18 mouse cellular contexts compared by ENCODE assay signal in genomic region chr13:74289646-74290045, GRCm38 (mm10). TPM values are rescaled to one million over a fixed set of nuclear protein-coding genes. Genes with fewer than 3 reads are reported as not detected.
A peak's percentile ranks its signal among the peaks of the same experiment; 100 is the strongest.
DNase-seq lines count a peak whose midpoint lies in the region; ATAC-seq lines count a peak whose summit lies in the region.
"Had no signal": no experiment of that assay in that cellular context is flagged by ENCODE, and none has a peak within 500 bp of the region (broad histone marks: within the 10 kb centered on the region; RNA-seq: fewer than 3 reads in every experiment).

No protein-coding gene starts in this region.

- no peak overlapping the region for H3K9ac ChIP-seq in heart, embryonic 11.5 days (ENCODE audit: low read depth, low read length)

- H3K9me3 ChIP-seq in heart, embryonic 11.5 days (replicated peaks; ENCODE audit: control insufficient read depth, low read length), result no peaks in the 10 kb centered on the region
- H3K9me3 ChIP-seq: G1E had no signal

- peak; percentile 78 for DNase-seq in heart, adult 11 months
- DNase-seq: adrenal gland, adult 2 months; adrenal gland, adult 8-10 months; adrenal gland, postnatal 10 days; adrenal gland, postnatal 14 days; adrenal gland, postnatal 25 days; adrenal gland, postnatal 36 days; B cell, adult 2 months; cerebellum, adult 11 months; cerebellum, adult 11-12 months; cerebellum, adult 18-20 months; cerebellum, adult 2 months had no signal

- H3K27ac ChIP-seq in heart, embryonic 11.5 days (ENCODE audit: low read depth, low read length), result no peak overlapping the region

- ATAC-seq in heart, embryonic 11.5 days (replicated peaks; ENCODE audit: insufficient number of reproducible peaks, low FRiP score, low TSS enrichment), result no peak
- ATAC-seq: activated CD4-positive, CD25-positive, alpha-beta regulatory T cell, adult 4 months; CD4-positive, CD25-positive, alpha-beta regulatory T cell, adult 4 months; Patski had no signal

- 82% methylated on average over 5 of the region's 5 CpGs for WGBS in heart, embryonic 11.5 days (ENCODE audit: insufficient replicate concordance)

- H3K36me3 ChIP-seq in heart, embryonic 11.5 days (ENCODE audit: control insufficient read depth, insufficient read depth, low read length), result no peaks in the 10 kb centered on the region
- H3K36me3 ChIP-seq: G1E had no signal

- peaks cover 22% of the 10 kb centered on the region for H3K27me3 ChIP-seq in heart, embryonic 11.5 days (ENCODE audit: control insufficient read depth, insufficient read depth, low read length)
- H3K27me3 ChIP-seq: CH12.LX had no signal

- no peak overlapping the region for H3K4me2 ChIP-seq in heart, embryonic 11.5 days

- H3K4me1 ChIP-seq in heart, embryonic 11.5 days (ENCODE audit: control insufficient read depth, insufficient read depth, low read length), result no peaks in the 10 kb centered on the region

- H3K4me3 ChIP-seq in heart, embryonic 11.5 days (ENCODE audit: low read depth, low read length), result no peak overlapping the region

RNA-seq across cellular contexts. Expression of gene Ahrr, which starts 2.5 kb away (rescaled TPM):
- polyA plus RNA-seq in heart, embryonic 11.5 days (2014; fragmentation: Nextera tagmentation; extraction: Ambion mirVana), result 0.70 and 0.76 TPM in 2 replicates
- polyA plus RNA-seq: G1E, Patski had no signal

RNA-seq across cellular contexts. Expression of gene Pdcd6, which starts 27.7 kb away (rescaled TPM):
- 102 and 103 TPM in 2 replicates for polyA plus RNA-seq in heart, embryonic 11.5 days (2014; fragmentation: Nextera tagmentation; extraction: Ambion mirVana)
